Mouse (Mus musculus) left cerebral cortex, postnatal 10 days (tissue): ENCODE measurements around the gene Napepld. TPM values are rescaled to one million over a fixed set of nuclear protein-coding genes. Genes with fewer than 3 reads are reported as not detected.
"Not testable (repeated sequence)": the region's sequence is repeated elsewhere in the genome, so short reads cannot be mapped to it uniquely, and the experiment has no call there.

Source experiments
- DNase-seq, 2 experiments: peaks; one replicate each; pipeline ENCODE4 v3.0.0; 2021 to 2022; ENCODE audit warnings: low spot score in 2 of 2, mixed read lengths in 1 of 2; ENCODE audit errors: extremely low spot score in 1 of 2
- intact Hi-C: fragments of 180-260 bp; cut with DNase I; formaldehyde crosslinking; loops from one replicate; pipeline ENCODE4 v1.15.1; 2025
- total RNA-seq, 2 experiments: library from RNA; stranded (reverse); gene quantifications; 2 replicates each; pipeline ENCODE4 v1.2.3; 2021

The Napepld gene
- total RNA-seq, 2 experiments from 2014 or later: 5.0 to 5.2 TPM

DNA sequence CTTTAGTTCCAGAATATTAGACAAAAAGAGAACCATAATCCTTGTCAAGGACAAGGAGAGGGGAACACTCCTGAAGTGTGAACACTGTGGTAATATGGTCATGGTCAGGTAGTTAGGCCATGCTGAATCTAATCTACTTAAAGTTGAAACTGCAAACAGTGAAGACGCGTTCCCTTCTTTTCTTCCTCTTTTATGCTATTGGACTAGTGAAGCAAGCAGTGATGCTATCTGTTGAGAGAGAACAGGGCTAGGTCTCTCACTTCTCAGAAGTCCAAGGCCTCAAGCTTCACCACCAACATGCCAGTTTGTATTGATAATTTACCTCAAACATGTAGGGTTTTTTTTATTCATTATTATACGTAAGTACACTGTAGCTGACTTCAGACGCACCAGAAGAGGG, 13.3 kb upstream of the Napepld start:
- no peak for DNase-seq
- intact Hi-C loops: no loop called here

DNA sequence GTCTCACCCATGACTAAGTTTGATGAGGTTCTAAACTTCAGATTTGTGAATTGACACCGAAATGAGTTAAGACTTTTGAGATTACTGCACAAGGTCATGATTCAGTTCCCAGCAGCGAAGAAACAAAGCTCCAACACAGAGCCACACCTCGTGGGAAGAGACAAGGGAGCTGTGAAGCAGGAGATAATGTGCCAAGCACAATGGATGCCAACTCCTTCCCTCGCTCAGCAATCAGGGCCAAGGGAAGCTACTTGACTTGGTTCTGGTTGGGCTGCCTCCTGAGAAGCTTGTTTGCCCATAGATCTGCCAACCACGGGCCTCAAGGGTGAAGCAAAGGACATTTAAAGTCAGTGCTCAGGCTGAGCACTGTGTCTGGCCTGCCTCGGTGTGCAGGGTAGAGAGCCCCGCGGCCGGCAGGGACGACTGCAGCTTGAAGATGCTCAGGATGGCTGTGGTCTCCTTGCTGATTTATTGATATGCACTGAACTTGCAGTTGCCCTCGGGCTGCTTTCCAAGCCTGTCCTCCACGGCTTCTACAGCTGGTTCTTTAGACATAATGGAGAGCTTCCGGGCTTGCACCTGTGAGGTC, 11.0 kb upstream of the Napepld start:
- intact Hi-C loops: no loop called here
- no peak for DNase-seq

GRCm38 (mm10) chr5:21708011-21708410, 6.8 kb upstream of the Napepld start:
- intact Hi-C loops, DNase-seq: not testable (repeated sequence)

GRCm38 (mm10) chr5:21706546-21706945, 5.3 kb upstream of the Napepld start:
- intact Hi-C loops: no loop called here
- DNase-seq: no peak

GRCm38 (mm10) chr5:21703708-21704107, 2.5 kb upstream of the Napepld start:
- no peak for DNase-seq
- intact Hi-C loops: no loop called here

DNA sequence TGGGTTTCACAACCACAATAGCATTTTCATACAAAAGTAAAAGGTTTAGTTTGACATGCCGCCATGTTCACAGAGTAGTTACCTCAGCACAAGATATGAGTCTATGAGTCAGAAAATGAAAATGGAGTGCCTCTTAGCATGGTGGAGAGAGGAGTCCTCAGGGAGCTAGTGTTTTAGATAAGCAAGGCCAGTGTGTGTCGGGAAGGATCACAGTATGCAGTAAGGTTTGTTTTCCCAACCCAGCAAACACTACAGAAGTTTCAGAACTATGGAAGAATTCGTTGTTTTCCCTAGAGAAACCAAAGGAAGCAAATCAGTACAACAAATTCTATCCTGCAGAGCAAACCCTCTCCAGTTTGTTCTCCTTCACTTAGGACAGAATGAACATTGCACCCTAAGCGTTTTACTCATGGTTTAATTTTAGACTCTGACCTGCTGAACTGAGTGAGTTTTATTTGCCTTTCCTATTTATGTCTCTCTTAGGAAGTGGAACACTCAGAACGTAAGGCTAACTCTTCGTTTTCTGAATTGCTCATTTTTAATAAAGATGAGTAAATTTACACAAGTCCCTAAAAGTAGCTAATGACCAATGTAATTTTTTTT, 1.8 kb upstream of the Napepld start:
- DNase-seq: no peak
- intact Hi-C loops: no loop called here

DNA sequence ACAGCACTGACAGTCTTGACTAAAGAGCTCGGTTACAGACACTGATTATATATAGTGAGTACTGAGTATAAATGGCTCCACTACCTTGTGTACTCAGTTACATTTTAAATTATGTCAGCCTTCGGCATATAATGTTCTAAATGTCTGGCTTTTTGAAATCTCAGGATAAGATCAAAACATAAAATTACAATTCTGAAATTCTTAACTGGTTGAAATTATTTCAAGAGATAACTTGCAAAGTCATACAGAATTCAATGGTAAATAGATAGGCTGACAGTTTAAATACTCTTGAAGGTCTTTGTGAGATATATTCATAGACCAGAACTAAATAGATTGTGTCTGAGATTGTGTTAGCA, 791 bp upstream of the Napepld start:
- DNase-seq: no peak
- intact Hi-C loops: no loop called here

DNA sequence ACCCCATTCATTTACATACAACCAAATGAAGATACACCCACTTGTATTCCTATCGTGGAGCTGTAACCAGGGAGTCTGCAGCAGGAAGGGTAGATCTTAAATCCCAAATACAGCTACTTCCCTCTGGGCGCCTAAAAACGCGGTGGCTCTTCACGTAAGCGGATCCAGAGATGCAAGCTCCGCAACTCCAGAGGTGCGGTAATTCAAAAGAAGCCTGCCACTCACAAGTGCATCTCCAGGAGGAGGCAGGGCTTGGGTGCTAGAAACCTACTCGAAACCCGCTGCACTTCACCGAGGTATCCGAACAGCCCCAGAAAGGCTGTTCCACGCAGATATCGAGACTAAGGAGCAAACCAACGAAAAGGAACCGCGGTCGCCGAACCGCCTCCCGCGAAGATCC, 262 bp downstream of the Napepld start:
- no peak for DNase-seq
- intact Hi-C loops: loop anchor here (1.0 kb wide), 1 partner anchor 40 kb away; no protein-coding TSS in a partner anchor

DNA sequence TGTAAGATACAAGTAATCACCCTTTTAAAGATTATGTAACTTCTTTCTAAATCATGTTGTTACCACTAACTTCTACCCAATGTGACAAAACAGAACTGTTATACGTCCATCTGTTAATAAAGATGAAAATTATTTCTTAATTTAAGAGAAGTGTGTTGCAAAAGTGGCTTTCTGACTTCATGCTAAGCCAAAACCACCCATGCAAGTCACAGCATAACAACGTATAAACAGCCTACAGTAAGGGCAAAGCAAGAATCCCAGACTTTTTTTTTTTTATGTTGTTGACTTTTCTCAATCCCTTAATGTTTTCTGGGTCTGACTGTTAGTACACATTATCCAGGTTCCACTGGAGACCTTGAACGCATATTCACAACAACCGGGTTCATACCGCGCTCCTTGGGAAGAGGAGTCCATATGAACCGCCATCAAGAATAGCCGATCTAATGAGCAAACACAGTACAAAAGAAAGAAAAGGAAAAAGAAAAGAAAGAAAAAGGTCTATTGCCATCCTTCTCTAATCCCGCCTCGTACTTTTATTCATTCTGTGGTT, 849 bp downstream of the Napepld start:
- no peak for DNase-seq
- intact Hi-C loops: no loop called here

- intact Hi-C loops, DNase-seq: not testable (repeated sequence)
Observed at GRCm38 (mm10) chr5:21699555-21699954, 1.6 kb downstream of the Napepld start.

DNA sequence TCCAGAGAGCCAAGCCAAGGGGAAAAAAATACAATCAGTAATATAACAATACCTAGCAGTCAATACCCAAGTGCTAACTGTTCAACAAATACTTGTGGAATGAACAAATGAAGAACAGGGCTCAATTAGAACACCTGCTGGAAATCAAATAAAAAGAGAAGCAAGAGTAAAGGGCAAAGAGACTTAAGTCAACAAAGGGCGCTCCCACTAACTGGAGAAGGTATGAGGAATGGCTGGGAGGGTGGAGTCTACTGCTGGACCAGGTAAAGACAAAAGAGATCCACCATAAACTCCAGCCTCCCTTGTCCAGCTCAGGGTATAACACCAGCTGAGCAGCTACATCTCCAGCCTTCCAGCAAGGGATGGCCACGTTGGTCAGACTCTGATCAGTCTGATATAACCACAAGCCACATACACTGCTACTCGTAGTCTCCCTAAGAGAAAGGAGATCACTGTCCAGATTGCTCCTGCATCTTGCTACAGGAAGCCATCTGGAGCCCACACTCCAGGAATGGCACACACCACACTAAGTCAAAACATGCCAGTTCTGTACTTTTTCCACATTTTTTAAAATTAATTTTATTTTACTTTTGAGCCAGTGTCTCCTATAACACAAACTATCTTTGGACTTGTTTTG, 6.2 kb downstream of the Napepld start:
- no peak for DNase-seq
- intact Hi-C loops: no loop called here

DNA sequence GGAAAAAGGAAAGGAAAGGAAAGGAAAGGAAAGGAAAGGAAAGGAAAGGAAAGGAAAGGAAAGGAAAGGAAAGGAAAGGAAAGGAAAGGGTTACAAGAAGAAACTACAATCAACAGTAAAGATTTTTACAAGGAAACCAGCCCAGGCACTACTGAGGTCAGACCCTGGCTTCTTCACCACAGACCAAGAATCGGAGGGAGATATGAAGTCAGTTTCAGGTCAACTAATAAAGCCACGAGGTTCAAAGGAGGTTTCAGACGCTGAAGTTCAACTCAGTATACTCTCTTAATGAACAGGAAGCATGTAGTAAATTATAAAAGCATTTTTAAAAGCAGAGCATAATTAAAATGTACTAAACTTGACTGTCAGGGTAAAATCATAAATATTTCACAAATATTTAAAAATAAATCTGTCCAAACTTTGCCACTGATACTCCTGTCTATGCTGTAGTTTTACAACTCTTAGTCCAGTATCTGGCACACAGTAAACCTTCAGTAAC, 7.8 kb downstream of the Napepld start:
- DNase-seq: no peak
- intact Hi-C loops: no loop called here

GRCm38 (mm10) chr5:21692230-21692629, 9.0 kb downstream of the Napepld start:
- intact Hi-C loops: no loop called here
- DNase-seq: no peak

DNA sequence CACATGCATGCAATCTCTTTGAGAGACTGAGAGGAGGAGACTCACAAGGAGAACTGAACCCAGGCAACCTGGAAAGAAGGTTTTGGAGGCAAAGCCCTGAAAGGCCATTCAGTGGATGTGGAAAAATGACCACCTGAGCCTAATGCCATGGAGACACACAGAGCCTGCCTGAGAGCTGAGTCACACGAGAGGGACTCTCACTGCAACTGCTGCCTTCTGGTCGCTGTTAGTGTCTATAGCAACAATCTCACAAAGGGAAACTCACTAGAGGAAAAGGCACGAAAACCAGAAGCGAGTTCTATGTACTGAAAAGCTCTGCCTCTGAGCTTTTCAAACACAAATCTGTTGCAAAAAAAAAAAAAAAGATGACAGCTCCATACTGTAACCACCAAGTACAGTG, 14.2 kb downstream of the Napepld start:
- intact Hi-C loops: no loop called here
- DNase-seq: no peak

GRCm38 (mm10) chr5:21685001-21685400, 16.2 kb downstream of the Napepld start:
- intact Hi-C loops: no loop called here
- no peak for DNase-seq

DNA sequence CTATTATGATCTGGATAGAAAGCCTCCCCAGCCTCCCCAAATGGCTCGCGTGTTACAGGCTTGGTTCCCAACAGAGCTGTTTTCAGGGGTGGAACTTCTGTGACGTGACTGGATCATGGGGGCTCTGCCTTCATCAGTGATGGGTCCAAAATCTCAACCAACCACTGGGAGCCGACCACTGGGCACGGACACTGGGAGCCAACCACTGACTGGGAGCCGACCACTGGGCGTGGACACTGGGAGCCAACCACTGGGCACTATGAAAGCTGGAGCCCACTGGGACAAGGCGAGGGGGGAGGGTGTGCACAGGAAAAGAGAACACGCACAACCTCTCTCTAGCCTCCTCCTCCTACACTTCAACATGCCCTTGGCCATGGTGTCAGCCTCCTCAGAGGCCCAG, 17.4 kb downstream of the Napepld start:
- intact Hi-C loops: no loop called here
- DNase-seq: no peak

DNA sequence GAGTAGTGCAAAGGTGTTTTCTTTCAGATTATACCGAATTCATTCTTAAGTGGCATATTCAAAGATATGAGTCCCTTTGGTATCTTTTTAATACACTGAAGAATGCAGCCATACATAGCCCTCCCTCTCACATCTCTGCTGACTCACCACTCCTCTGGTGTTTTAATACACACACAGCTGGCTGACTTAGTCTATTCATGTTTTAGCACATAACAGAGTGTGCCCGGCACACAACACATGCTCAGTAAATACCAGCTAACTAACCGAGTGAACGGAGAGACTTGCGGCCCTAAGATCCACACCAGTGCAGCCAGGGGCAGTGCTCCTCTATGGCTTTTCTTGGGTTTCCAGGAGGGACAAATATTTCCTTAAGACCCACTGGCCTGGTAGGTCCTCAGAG, 20.3 kb downstream of the Napepld start:
- DNase-seq: no peak
- intact Hi-C loops: no loop called here

DNA sequence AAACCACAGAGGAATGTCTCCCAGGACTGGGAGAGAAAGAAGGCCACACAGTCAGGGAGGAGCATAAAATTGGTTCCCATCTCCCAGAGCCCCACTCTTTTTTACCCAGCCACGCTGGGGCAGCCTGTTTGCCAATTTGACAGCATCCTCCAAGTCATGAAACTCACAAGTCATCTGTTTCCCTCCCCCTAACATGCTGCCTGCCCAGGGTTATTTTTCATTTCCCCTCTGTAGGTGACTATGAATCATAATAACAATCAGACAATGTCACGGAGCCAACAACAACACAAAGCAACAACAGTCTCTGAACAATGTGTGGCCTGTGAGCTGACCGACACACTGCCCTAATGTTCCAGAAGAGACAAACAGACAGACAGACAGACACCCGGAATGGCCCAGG, 21.2 kb downstream of the Napepld start:
- no peak for DNase-seq
- intact Hi-C loops: no loop called here

- intact Hi-C loops: no loop called here
- no peak for DNase-seq
Observed at GRCm38 (mm10) chr5:21678363-21678762, 22.8 kb downstream of the Napepld start.

DNA sequence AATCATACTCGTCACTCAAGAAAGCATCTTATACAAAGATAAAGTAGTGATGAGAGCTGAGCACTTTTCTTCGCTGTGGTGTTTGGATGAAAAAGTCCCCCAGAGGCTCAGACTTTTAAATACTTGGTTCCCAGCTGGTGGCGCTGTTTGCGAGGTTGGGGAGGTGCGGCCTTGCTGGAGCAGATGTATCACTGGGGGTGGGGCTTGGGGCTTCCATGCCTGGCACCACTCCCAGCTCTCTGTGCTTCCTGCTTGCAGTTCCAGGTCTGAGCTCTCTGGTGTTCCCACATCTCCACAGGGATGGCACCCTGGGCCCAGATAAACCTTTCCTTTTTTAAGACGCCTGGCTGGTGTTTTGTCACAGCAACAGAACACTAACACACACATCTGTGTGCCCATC, 23.3 kb downstream of the Napepld start:
- DNase-seq: peak in 1 of 2 experiments; percentile 75
- intact Hi-C loops: no loop called here
